Mouse (Mus musculus) liver, adult 2 months (tissue): ENCODE measurements around the gene Isyna1.

Experiments used
- CTCF ChIP-seq: fragments of 200-500 bp; IDR thresholded peaks from 2 replicates; pipeline ENCODE4 v1.5.1; 2011; ENCODE audit warnings: low read depth, low read length, control low read depth
- POLR2A ChIP-seq: fragments of 200-500 bp; IDR thresholded peaks from 2 replicates; pipeline ENCODE4 v1.6.1; 2011; ENCODE audit warnings: low read length, control low read depth; ENCODE audit not compliant: insufficient read depth; ENCODE audit errors: extremely low read depth

DNA sequence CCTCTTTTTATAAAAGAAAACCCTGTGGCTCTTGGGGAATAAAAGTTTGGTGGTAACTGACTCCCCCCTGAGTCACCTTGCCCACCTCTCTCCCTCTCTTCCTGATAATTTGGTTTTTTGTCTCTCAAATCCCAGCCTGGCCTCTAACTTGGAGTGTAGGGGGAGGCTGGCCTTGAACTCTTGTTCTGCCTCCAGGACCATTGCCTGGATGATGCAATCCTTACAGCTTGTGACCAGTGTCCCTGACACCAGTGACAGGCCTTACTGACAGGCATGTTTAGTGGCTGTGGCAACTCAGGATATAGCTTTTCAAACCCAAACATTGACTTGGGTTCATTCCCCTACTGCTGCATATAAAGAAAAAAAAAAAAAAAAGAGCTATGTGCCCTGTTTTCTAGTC, 52.6 kb downstream of the Isyna1 start:
- TF ChIP-seq POLR2A (no peak), CTCF (no peak)
